Mouse (Mus musculus) cerebellum, postnatal 25 days (tissue): ENCODE data around the gene Skap1.
A peak's percentile ranks its signal among the peaks of the same experiment; 100 is the strongest.
"Not testable (repeated sequence)": the region's sequence is repeated elsewhere in the genome, so short reads cannot be mapped to it uniquely, and the experiment has no call there.

ENCODE experiments used
- DNase-seq, 2 experiments: peaks; one replicate each; pipeline ENCODE4 v3.0.0; 2021; ENCODE audit warnings: mixed read lengths in 2 of 2

The Skap1 gene

DNA sequence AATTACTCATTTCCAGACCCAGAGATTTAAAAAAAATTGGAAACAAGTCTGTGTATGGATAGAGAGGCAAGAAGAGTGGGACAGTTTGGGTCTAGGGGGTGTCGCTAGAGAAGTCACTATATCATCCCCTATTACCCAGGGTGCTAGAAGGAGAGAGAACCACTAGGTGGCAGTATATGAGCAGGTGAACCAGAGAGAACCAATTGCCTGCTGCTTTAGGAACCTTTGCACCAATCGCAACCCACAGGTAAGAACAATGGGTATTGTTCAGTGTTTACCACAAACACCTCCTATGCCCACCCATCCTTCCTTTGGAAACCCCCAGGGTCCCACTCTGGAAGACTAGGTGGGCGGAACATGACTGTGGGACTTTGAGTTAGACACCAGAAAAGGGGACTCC lies 295.6 kb downstream of the Skap1 start:
- peak in 1 of 2 experiments; percentile 64 for DNase-seq

DNA sequence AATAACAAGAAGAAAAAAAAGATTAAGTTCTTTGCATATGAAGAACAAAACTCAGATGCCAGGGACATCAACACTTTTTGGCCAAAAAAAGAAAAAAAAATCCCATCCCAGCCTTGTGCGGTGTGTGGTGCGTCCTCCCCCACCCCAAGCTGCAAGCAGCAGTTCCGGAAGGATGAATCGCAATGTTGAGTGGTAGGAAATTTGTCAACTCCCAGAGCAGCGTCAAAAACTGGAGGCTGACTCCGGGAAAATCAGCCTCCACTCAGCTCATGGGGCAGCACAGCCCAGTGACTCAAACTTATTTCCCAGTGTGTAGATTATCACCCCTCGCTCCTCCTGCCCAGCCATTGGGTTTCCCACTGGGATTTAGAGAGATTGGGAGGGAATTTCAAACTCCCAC lies 297.6 kb downstream of the Skap1 start:
- DNase-seq = no peak

DNA sequence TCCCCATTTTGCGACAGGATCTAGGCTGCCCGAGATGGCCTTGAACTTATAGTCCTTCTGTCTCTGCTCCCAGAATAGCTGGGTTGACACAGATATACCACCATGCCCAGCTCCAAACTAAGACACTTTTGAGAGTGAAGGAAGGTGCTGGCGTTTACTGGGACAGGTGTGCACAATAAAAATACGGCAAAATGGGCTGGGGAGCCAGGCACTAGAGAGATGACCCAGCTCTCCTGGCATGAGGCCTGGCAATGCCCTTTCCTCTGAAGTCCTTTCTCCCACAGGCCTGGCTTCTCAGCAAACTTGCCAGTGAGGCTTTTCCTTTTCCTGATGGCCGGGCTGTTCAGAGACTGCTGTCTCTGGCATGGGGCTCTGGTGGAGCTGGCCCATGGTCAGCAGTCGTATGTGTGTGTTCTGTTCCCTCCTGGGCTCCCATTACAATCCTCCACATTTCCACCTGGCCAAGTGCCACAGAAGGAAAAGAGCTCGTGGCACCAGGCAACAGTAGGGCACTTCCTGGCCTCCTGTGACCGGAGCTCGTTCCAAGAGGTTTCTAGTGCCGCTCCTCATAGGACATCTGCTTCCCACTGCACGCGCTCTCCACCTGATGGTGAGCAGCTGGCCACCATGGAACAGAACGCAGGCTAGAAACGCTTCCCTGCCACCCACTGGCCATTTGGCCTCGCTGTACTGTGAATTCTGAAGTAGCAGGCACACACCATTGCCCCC lies 298.5 kb downstream of the Skap1 start:
- DNase-seq = peak; percentile 79 to 85

DNA sequence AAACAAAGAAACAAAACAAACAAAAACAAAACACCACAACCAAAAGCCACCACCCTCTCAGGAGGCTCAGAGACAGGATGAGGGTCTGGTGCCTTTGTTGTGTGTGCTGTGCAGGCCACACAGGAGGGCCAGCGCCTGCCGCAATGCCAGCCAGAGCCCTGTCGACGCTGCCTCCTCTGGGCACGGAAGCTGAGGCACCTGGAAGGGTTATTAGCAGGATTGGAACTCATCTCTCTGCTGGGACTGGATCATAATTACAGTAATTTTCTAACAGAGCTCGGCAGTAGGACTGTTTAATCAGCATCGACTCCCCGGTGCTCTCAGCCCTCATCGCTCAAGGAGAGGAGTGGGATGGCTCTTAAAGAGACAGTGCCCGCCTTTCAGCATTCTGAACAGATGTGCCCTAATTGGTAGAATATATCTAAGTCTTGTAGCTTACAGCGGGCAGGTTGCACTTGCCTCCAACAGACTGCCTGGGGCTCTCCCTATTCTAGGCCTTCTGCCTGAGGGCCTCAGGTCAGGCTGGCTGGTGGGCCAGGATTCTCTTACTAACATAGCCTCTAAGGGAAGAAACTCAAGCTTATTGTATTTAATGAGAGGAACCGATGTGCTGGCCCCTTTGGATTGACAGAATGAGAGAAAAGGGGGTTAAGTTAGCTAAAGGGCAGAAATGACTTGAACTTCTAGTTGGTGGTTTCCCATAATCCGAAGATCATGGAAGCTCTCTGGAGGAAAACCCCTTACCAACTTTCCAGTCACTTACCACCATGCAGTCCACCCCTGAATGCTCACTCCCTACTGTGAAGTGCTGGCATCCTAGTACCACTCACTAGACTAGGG lies 300.3 kb downstream of the Skap1 start:
- DNase-seq = no peak

DNA sequence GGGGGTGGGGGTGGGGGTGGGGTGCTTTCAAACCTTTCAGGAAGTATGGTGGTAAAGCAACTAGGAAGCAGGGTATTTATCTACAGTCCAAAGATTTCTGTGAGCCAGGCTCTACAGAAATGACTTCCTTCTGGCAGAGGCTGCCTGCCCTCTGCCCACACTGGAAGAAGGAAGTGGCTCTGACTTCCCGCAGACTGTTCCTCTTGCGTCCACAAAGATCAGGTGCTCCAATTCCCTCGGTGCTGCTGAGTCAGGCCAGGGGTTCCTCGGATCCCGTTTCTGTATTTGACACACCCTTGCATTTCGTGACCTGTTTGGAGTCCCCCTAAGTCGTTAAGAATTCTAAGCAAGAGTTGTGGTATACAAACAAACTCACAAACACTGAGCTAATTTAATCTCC lies 301.3 kb downstream of the Skap1 start:
- no peak for DNase-seq

DNA sequence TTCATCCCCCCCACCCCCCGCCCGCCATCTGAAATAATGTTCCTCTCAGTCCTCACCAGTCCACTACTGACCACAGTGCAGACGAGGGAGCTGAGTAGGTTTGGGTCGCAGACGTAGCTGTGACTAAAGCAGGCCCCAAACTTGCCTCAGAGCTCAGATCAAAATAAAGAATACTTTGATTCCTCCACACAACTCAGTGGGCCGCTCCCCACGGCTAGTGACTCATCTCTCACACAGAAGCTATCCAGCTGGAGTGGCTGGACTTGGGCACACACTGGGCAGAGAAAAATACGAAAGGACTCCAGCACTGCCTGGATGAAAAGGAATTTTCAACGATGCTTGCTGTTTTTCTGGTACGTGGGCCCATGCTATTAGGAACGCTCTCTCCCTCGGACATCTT lies 302.2 kb downstream of the Skap1 start:
- no peak for DNase-seq

DNA sequence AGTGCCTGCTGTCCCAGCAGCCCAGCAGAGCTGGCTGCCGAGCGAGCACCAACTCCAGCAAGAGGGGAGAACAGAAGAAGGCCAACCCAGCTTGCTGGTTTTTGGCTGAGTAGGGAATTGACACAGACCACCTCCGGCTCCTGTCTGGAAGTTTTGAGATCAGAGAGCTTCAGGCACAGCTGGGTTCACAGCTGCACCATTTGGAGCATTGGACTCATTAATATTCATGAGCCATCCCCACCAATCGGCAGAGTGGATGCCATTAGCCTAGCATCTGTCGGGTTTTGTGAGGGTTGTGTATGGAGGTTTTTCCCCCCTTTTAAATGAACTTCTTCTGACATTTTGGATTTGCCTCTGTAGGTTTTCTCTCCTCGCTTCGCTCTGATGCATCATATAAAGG lies 302.7 kb downstream of the Skap1 start:
- no peak for DNase-seq

DNA sequence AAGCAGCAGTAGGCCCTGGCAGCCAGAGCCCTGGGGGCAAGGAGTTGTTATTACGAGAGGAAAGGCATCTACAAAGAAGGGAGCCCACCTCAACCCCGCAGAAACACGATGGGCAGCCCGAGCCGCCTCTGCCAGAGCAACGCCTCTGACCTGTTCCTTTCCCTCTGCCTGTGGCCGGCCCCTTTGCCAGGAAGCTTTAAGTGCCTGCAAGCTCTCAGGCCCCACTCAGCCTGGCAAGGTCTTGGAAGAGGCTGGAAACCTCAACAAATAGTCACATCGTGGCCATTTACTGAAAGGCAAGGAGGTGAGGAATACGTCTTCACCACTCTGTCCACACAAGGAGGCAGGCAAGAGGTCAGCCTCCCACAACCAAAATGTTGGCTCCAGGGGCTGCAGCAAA lies 303.8 kb downstream of the Skap1 start:
- DNase-seq = no peak

DNA sequence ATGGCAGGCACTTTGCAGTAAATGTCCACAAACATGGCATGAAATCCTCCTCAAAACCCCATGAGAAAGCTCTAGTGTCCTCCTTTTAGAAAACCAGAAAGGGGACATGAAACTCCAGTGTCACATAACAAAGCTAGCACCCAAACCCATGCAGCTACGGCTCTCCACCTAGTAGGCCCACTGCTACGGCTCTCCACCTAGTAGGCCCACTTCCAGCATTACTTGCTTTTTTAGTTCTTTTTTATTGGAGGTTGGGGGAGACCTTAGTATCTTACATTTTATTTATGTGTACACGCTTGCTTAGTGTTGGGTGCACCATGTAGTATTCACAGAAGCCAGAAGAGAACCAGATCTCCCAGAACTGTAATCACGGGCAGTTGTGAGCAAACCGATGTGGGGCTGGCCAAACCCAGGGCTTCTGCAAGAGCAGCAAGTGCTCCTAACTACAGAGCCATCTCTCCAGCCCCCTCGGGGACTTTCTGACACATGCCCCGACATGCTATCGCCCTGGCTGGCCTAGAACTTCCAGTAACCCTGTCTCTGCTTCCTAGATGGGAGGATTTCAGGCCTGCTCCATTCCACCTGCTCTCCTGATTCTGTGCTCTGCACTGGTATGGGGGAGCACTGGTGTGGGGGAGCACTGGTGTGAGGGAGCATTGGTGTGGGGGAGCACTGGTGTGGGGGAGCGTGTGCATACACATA lies 307.0 kb downstream of the Skap1 start:
- no peak for DNase-seq

DNA sequence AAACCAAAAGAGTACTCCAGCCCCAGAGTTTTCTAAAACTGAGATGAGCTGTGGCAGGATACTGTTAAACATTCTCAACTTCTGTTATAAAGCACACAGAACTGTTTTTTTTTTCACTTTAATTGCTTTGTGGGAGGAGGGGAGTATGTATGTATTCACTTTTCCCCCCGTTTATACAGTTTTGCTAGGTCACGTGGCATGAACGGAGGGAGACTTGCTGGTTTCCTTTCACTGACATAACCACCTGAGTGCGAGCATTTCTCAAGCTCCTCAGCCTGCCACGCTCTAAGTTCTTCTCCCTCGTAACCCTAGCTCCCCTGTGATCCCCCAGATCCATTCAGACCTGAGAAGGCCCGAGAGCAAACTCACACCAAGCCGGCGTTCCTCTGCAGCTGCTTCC lies 308.0 kb downstream of the Skap1 start:
- no peak for DNase-seq

DNA sequence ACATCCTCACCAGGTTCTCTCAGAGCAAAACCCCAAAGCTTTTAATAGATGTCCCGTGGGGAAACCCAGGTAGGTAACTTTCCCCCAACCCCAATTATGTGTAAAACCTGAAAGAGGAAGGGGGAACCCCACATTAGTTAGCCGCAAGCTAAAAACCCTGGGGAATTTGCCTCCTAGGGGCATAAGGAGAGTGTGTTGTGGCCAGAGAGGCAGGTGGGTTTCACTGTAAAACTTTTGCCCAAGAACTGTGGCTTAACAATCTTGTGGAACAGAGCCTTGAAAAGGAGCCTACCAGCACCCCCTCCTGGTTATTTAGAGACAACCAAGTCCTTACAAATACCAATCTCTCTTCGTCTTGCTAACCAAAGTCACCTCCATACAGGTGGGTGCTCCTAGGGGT lies 310.1 kb downstream of the Skap1 start:
- DNase-seq = no peak

DNA sequence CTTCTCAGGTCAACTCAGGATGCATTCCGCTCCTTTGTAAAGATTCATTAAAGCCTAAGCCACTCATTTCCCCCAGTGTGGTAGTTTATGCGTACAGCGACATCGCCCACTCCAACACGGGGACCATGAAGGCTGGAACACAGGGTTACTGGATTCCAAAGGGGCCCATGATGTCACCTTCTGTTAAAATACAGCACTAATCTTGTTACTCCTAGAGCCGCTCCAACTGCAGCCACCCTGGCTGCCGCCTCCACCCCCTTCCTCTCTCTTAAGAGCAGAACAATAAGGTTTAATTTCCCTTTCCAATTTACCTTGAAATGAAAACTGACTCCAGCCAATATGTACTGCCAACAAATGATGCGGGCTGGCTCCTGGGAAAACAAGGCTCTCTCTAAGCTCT lies 310.7 kb downstream of the Skap1 start:
- DNase-seq = no peak

DNA sequence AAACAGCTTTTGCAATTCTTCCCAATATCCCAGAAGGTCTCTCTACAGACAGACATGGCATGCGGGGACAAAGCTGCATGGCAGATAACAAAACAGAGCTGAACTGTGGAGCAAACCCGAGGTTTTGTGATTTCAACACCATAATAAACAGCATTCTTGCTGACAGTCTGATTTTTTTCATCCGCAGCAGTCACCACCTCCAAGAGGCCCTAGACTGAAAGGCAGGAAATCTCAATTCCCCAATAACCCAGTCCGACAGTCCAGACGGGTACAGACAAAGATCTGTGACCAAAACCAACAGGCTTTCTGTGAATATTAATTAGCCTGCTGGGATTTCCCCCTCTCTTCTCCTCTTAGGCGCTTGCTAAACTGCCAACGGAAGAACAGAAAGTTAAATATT lies 311.3 kb downstream of the Skap1 start:
- DNase-seq = no peak

DNA sequence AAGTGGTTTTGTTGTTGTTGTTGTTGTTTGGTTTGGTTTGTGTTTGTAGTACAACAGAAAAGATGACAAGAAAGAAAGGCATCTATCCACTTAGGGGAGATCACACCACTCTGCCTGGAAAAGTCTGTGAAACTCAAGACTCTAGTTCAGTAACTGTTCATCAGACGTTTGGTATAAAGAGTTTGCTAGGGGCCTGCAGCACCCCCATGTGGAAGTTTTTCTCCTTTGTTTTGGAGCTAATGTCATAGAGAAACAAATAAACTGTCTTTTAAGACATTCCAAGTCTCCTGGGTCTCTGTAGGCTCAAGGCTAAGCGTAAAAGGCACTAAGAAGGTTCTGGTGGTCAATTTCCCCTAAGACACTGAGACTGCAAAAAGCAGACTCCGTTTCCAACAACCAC lies 311.7 kb downstream of the Skap1 start:
- no peak for DNase-seq

DNA sequence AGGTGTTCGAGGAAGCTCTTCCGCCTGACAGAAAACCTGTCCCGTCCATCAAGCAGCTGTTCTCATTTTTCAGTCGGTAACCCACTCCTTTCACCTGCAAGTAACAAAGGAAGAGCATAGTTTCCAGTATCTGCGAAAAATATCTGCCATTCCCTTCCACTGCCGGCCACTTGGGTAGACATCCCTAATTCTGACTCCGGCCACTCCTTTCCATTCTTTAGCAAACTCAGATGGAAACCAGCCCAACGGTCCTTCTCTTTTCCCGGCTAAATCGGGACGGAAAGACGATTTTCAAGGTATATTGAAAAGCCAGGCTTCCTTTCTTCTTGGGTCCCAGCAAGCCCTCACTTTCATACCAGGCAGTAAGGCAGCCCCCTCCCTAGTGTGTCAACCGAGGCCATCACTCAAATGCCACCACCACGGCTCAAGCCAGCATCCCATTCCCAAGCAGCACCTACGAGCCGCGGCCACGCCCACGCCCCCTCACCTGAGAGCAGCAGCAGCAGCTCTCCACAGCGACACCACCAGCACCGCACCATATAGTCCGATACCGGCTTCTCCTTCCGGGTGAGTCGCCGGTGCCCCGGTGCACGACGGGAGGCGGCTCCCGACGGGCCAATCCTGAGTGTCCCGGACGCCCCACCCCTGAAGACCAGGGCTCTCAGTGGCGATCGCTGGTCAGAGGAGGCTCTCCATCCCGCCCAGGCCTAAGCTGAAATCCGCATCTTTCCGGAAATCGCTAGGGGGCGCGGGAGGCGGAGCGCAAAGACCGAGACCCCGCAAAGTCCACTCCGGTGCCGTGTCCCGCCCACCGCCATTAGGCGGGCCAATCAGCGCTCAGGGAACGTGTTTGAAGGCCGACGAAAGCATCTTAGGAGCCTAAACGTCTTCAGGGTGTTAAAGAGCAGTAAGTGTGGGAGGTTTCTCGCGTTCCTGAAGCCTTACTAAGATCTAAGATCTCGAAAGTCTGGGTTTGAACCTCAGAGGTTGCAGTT lies 312.9 kb downstream of the Skap1 start, which contains the start of gene Snx11:
Gene Snx11, minus strand, starts transcription at position 592 of the 995 bp plus-strand sequence.
- DNase-seq = peak; percentile 100

DNA sequence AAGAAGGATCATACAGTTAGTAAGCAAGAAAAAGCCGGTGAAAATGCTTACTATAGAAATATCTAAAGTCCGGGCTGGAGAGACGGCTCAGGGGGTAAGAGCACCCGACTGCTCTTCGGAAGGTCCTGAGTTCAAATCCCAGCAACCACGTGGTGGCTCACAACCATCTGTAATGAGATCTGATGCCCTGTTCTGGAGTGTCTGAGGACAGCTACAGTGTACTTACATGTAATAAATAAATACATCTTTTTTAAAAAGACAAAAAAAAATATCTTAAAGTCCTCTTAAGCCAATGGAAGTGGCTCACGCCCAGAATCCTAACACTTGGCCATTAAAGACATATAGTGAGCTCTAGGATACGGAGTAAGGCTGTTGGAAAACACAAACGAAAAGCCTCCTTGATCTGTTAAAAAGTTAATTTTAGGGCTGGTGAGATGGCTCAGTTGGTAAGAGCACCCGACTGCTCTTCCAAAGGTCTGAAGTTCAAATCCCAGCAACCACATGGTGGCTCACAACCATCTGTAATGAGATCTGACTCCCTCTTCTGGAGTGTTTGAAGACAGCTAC lies 313.8 kb downstream of the Skap1 start:
- not testable (repeated sequence) for DNase-seq

DNA sequence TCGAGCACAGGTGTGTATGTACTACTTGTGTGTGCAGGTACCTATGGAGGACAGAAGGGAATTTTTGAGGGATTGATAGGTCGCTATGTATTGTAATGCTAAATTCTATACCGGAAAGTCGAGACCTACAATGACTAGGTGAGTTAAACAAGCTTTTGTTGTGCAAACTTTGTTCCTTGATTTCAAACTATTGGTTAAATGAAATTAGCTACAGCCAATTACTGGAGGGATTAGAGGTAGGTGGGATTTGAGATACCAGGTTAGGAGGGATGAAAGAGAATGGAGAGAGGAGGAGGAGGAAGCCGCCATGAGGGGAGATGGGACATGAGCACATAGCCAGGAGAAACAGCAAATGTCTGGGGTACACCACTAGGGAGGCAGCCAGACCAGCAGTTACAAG lies 315.9 kb downstream of the Skap1 start:
- no peak for DNase-seq

DNA sequence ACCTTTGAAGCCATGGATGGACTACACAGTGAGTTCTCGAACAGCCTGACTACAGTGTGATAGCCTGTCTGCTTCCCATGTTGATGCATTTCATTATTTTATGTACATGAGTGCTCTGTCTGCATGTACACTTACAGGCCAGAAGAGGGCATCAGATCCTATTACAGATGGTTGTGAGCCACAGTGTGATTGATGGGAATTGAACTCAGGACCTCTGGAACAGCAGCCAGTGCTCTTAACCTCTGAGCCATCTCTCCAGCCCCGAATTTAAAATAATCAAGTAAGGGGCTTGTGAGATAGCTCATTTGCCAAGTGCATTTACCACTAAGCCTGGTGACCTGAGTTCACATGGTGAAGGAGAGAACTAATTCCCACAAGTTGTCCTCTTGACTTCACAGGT lies 317.0 kb downstream of the Skap1 start:
- no peak for DNase-seq

DNA sequence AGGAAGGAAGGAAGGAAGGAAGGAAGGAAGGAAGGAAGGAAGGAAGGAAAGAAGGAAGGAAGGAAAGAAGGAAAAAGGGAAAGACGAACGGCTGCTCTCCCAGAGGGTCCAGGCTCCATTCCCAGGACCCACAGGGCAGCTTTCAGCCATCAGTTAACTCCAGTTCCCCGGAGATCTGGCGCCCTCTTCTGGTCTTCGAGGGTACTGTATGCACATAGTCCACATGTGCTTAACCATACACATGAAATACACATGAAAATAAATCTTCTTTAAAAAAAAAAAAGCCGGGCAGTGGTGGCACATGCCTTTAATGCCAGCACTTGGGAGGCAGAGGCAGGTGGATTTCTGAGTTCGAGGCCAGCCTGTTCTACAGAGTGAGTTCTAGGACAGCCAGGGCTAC lies 320.5 kb downstream of the Skap1 start:
- peak; percentile 66 to 86 for DNase-seq

DNA sequence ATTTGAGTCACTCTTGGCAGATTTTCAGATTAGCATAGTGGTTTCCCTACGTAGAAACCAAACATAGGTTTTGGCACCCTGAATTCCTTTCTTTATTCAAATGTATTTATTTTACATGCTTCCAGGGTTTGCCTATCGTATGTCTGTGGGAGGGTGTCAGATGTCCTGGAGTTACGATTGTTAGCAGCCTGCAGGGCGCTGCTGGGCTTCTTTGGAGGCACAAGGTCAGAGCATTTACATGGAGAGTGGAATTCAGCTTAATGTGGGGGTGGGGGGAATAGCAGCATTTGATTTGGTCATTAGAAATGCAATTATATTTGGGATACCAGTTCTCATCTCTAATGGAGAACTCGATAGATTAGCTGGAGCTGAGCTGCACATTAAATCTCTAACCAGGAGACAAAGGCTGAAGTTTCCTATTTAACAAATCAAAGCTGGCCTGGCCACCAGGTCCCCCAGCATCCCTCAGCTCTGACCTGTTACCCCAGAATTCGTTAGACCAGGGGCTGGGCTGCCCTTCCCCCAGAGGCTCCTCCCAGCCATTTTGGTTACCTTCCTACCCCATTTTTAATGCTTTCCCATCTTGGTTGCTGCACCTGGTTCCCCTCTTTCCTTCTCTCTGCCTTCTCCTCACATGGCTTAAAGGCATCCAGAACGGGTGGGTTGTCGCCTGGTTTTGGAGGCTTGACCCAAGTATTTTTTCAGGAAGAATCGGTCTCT lies 322.5 kb downstream of the Skap1 start:
- no peak for DNase-seq
